Mouse (Mus musculus) left cerebral cortex, postnatal 25 days (tissue): ENCODE data around the gene Adamtsl5. TPM values are rescaled to one million over a fixed set of nuclear protein-coding genes. Genes with fewer than 3 reads are reported as not detected.

Source experiments
- DNase-seq, 2 experiments: peaks; one replicate each; pipeline ENCODE4 v3.0.0; 2022; ENCODE audit warnings: low spot score in 2 of 2, mixed read lengths in 1 of 2
- intact Hi-C: fragments of 180-260 bp; cut with DNase I; formaldehyde crosslinking; loops from one replicate; pipeline ENCODE4 v1.15.1; 2025
- total RNA-seq, 2 experiments: library from RNA; stranded (reverse); gene quantifications; 2 replicates each; pipeline ENCODE4 v1.2.3; 2021

The Adamtsl5 gene
- total RNA-seq, 2 experiments from 2014 or later, result 5.1 to 7.4 TPM

GRCm38 (mm10) chr10:80323261-80324119 is 24.7 kb downstream of the Adamtsl5 start:
- intact Hi-C loops, result no loop called here
- DNase-seq, result peak in 1 of 2 experiments; percentile 55

GRCm38 (mm10) chr10:80322811-80323211 is 25.4 kb downstream of the Adamtsl5 start:
- DNase-seq, result no peak

GRCm38 (mm10) chr10:80321670-80322581 is 26.3 kb downstream of the Adamtsl5 start:
- intact Hi-C loops, result no loop called here
- no peak for DNase-seq

More at GRCm38 (mm10) chr10:80322811-80323211, 25.4 kb downstream of the Adamtsl5 start:
- intact Hi-C loops, result no loop called here

DNA sequence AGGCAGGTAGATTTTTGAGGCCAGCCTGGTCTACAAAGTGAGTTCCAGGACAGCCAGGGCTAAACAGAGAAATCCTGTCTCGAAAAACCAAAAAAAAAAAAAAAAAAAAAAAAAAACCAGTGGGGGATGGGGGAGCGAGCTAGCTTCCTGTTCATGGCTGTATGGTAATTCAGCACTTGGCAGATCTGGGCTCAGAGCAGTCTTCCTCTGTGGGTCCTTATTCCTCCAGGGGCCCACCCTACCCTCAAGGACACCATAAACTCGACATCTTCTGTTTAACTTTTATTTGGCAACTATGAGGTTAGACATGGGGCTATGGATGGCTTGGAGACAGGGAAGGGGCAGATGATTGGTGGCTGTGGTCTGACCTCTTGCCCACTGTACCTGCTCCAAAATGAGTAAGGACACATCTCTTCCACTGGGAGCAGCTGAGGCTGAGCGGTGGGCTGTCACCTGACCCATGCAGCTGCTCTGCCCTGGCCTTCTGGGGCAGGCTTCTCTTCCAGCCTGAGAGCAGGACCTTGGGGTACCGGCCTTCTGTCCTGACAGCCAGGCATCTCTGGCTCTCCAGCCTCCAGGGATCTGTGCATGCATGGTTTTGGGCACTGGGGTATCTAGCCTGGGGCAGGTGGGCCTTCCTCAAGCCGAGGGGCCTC is 27.1 kb downstream of the Adamtsl5 start:
- intact Hi-C loops, result no loop called here
- DNase-seq, result no peak

GRCm38 (mm10) chr10:80320340-80320760 is 27.9 kb downstream of the Adamtsl5 start, which contains the start of gene 2310011J03Rik:
TSS of gene 2310011J03Rik (minus strand) at chr10:80320537.
- DNase-seq, result peak; percentile 91 to 96
- intact Hi-C loops, result no loop called here

DNA sequence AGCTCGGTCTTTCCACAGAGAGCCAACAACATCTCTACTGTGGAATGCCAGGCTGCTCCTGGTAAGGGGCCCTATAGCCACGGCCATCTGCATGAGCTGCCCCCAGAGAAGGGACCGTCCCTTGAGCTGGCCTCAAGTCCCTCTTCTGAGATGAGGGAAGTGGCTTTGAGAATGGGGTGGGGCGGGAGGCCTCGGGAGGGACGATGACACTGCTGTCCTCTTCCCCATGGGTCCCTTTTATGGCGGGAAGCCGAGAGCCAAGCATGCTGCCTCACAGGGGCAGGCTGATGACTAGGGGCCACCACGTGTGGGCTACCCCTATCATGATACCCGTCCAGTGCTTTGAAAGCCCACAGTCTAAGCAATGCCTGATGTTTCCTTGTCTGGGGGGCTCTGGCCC is 31.2 kb downstream of the Adamtsl5 start:
- intact Hi-C loops, result no loop called here
- no peak for DNase-seq

DNA sequence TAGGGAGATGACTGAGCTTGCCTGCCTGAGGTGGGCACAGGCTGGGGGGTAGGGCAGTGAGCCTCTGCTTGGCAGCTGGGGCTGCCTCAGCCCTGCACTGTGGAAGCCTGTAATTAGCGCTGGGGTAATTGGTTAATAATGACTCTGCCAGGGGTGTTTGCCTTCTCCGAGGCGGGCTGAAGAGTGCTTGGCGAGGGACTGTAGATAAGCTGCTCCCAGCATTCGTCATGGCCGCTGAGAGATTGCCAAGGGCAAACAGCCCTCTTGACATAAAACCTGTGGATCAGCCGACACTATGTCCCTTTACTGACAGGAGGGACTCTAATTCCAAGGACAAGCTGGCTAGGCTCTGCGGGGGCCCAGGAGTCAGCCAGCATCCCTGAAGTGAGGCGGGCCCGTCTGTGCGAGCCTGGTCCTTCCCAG is 31.8 kb downstream of the Adamtsl5 start:
- intact Hi-C loops, result no loop called here
- DNase-seq, result no peak

DNA sequence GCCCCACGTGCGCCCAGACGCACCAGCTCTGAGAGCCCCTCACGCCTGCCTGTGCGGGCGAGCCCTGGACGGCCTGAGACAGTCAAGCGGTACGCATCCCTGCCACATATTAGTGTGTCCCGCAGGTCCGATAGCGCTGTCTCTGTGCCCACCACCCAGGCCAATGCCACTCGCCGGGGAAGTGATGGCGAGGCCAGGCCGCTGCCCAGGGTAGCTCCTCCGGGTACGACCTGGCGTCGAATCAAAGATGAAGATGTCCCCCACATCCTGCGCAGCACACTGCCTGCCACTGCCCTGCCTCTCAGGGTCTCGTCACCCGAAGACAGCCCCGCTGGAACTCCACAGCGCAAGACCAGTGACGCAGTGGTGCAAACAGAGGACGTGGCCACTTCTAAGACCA is 32.9 kb downstream of the Adamtsl5 start:
- intact Hi-C loops, result no loop called here
- DNase-seq, result no peak

DNA sequence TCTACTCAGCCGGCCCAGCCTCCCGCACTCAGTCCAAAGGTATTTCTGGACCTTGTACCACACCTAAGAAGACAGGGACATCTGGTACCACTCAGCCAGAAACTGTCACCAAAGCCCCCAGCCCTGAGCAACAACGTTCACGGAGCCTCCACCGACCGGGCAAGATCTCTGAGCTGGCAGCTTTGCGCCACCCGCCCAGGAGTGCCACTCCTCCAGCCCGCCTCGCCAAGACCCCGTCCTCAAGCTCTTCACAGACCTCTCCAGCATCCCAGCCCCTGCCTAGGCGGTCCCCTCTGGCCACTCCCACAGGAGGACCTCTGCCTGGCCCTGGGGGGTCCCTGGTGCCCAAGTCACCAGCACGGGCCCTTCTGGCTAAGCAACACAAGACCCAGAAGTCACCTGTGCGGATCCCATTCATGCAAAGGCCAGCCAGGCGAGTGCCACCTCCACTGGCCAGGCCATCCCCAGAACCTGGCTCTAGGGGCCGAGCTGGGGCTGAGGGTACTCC is 33.7 kb downstream of the Adamtsl5 start:
- intact Hi-C loops, result no loop called here
- DNase-seq, result no peak

- intact Hi-C loops, result no loop called here
These were observed 34.5 kb downstream of the Adamtsl5 start for GRCm38 (mm10) chr10:80313627-80314201.

DNA sequence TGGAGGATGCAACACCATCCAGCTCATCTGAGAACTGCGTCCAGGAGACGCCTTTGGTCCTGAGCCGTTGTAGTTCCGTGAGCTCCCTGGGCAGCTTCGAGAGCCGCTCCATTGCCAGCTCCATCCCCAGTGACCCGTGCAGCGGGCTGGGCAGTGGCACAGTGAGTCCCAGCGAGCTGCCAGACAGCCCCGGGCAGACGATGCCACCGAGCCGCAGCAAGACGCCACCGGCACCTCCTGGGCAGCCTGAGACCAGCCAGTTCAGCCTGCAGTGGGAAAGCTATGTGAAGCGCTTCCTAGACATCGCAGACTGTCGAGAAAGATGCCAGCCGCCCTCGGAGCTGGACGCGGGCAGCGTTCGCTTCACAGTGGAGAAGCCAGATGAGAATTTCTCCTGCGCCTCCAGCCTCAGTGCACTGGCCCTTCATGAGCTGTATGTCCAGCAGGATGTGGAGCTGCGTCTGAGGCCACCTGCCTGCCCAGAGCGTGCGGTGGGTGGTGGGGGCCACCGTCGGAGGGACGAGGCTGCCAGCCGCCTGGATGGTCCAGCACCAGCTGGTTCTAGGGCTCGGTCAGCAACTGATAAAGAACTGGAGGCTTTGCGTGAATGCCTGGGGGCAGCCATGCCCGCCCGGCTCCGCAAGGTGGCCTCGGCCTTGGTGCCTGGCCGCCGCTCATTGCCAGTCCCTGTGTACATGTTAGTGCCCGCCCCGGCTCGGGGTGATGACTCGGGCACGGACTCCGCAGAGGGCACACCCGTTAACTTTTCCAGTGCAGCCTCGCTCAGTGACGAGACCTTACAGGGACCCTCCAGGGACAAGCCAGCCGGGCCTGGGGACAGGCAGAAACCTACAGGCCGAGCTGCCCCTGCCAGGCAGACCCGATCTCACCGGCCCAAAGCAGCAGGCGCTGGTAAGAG is 35.4 kb downstream of the Adamtsl5 start:
- no peak for DNase-seq
- intact Hi-C loops, result no loop called here

More at GRCm38 (mm10) chr10:80313627-80314201, 34.5 kb downstream of the Adamtsl5 start:
- no peak for DNase-seq

- no peak for DNase-seq
- intact Hi-C loops, result no loop called here
These were observed 36.7 kb downstream of the Adamtsl5 start for GRCm38 (mm10) chr10:80311560-80311959.

DNA sequence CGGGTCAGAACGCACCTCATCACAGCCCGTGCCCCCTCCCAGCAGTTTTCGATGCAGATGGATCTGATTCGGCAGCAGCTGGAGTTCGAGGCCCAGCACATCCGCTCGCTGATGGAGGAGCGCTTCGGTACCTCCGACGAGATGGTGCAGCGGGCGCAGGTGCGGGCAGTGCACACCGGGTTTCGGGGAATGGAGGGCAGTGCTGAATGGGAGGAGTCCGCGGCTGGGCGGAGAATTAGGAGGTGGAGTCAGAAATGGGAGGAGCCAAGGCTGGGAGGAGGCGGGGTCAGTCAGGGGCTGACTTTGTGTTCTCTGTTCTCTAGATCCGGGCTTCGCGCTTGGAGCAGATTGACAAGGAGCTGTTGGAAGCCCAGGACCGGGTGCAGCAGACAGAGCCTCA is 43.4 kb downstream of the Adamtsl5 start:
- DNase-seq, result no peak
- intact Hi-C loops, result no loop called here

GRCm38 (mm10) chr10:80304458-80304857 is 43.8 kb downstream of the Adamtsl5 start:
- DNase-seq, result no peak
- intact Hi-C loops, result no loop called here

- intact Hi-C loops, result no loop called here
- peak in 1 of 2 experiments; percentile 72 for DNase-seq
These were observed 45.7 kb downstream of the Adamtsl5 start for GRCm38 (mm10) chr10:80302471-80302881.

GRCm38 (mm10) chr10:80302082-80302355 is 46.2 kb downstream of the Adamtsl5 start:
- DNase-seq, result no peak
- intact Hi-C loops, result no loop called here

DNA sequence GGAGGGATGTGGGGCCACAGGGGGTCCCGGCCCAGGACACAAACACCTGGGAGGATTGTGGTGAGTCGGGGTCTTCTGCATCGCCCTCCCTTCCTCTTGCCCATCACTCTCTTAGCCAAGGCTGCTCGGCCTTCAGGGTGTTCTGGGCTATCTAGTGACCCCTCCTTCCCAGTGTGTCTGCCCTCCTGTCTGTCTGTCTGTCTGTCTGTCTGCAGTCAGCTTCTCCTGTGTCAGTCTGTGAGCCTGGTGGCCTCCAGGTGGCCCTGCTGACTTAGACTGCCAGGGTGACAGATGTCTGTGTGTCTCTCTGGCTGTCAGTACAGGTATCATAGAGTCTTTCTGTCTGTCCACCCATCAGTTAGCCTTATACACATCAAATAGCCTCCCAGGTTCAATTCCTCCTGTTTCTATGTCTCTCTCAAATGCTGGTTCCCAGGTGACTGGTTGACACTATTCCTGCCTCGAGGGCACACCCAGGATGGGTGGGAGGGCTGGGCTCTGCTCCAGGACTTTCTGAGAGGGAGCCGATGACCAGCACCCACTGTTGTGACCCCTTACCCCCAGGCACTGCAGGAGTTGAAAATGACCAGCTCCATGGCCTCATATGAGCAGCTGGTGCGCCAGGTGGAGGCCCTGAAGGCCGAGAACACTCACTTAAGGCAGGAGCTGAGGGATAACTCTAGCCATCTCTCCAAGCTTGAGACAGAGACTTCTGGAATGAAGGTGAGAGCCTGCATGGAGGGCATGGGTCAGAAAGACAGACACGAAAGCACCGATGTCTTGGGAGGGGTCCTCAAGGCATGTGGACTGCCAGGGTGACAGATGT is 46.7 kb downstream of the Adamtsl5 start:
- intact Hi-C loops, result no loop called here
- DNase-seq, result no peak
